Mouse (Mus musculus): Measurements from ENCODE around the gene Magi1. TPM values are rescaled to one million over a fixed set of nuclear protein-coding genes. Genes with fewer than 3 reads are reported as not detected.

The Magi1 gene
- polyA plus RNA-seq, 1 experiment from 2014 or later: 7.0 TPM

GRCm38 (mm10) chr6:93946612-93947011, 337.1 kb downstream of the Magi1 start:
- Histone ChIP-seq H3K4me1 (ENCODE audit: insufficient read depth, low read length) (no peaks in the 10 kb centered on the region), H3K36me3 (ENCODE audit: insufficient read depth, low read length) (no peaks in the 10 kb centered on the region), H3K9me3 (ENCODE audit: low read length) (no peaks in the 10 kb centered on the region), H3K4me2 (replicated peaks; ENCODE audit: low read depth, low read length) (no peak overlapping the region), H3K9ac (replicated peaks; ENCODE audit: low read length) (no peak overlapping the region), H3K4me3 (ENCODE audit: low read length) (no peak overlapping the region), H3K27me3 (ENCODE audit: insufficient read depth, low read length) (no peaks in the 10 kb centered on the region), H3K27ac (ENCODE audit: low read length) (no peak overlapping the region)
- no peak for ATAC-seq (ENCODE audit: low FRiP score, low TSS enrichment)
- WGBS: 83% methylated on average over 2 of the region's 2 CpGs

GRCm38 (mm10) chr6:93936359-93936758, 347.4 kb downstream of the Magi1 start:
- H3K9ac ChIP-seq (replicated peaks; ENCODE audit: low read length): no peak overlapping the region
- H3K4me1 ChIP-seq (ENCODE audit: insufficient read depth, low read length): no peaks in the 10 kb centered on the region
- no peaks in the 10 kb centered on the region for H3K36me3 ChIP-seq (ENCODE audit: insufficient read depth, low read length)
- no peak overlapping the region for H3K4me3 ChIP-seq (ENCODE audit: low read length)
- no peaks in the 10 kb centered on the region for H3K9me3 ChIP-seq (ENCODE audit: low read length)
- no peak for ATAC-seq (ENCODE audit: low FRiP score, low TSS enrichment)
- H3K4me2 ChIP-seq (replicated peaks; ENCODE audit: low read depth, low read length): no peak overlapping the region
- WGBS: 61% methylated on average over 6 of the region's 6 CpGs
- no peaks in the 10 kb centered on the region for H3K27me3 ChIP-seq (ENCODE audit: insufficient read depth, low read length)
- no peak overlapping the region for H3K27ac ChIP-seq (ENCODE audit: low read length)

GRCm38 (mm10) chr6:93935793-93936192, 347.9 kb downstream of the Magi1 start:
- Histone ChIP-seq H3K9me3 (ENCODE audit: low read length) (no peaks in the 10 kb centered on the region), H3K9ac (replicated peaks; ENCODE audit: low read length) (no peak overlapping the region), H3K27me3 (ENCODE audit: insufficient read depth, low read length) (no peaks in the 10 kb centered on the region), H3K4me2 (replicated peaks; ENCODE audit: low read depth, low read length) (no peak overlapping the region), H3K4me1 (ENCODE audit: insufficient read depth, low read length) (no peaks in the 10 kb centered on the region), H3K27ac (ENCODE audit: low read length) (no peak overlapping the region), H3K36me3 (ENCODE audit: insufficient read depth, low read length) (no peaks in the 10 kb centered on the region), H3K4me3 (ENCODE audit: low read length) (no peak overlapping the region)
- 67% methylated on average over 4 of the region's 4 CpGs for WGBS
- no peak for ATAC-seq (ENCODE audit: low FRiP score, low TSS enrichment)

- Histone ChIP-seq H3K4me3 (ENCODE audit: low read length) (no peak overlapping the region), H3K9ac (replicated peaks; ENCODE audit: low read length) (no peak overlapping the region), H3K4me1 (ENCODE audit: insufficient read depth, low read length) (no peaks in the 10 kb centered on the region), H3K27ac (ENCODE audit: low read length) (no peak overlapping the region), H3K4me2 (replicated peaks; ENCODE audit: low read depth, low read length) (no peak overlapping the region), H3K36me3 (ENCODE audit: insufficient read depth, low read length) (no peaks in the 10 kb centered on the region), H3K9me3 (ENCODE audit: low read length) (no peaks in the 10 kb centered on the region), H3K27me3 (ENCODE audit: insufficient read depth, low read length) (no peaks in the 10 kb centered on the region)
- no peak for ATAC-seq (ENCODE audit: low FRiP score, low TSS enrichment)
- 75% methylated on average over 2 of the region's 2 CpGs for WGBS
Measured at GRCm38 (mm10) chr6:93934700-93935099, 349.0 kb downstream of the Magi1 start.

- WGBS: 85% methylated on average over 2 of the region's 2 CpGs
- Histone ChIP-seq H3K36me3 (ENCODE audit: insufficient read depth, low read length) (no peaks in the 10 kb centered on the region), H3K4me1 (ENCODE audit: insufficient read depth, low read length) (0 out of 2 replicates have a peak, but pooled peaks cover 6% of the 10 kb centered on the region), H3K9me3 (ENCODE audit: low read length) (no peaks in the 10 kb centered on the region), H3K4me3 (ENCODE audit: low read length) (no peak overlapping the region), H3K9ac (replicated peaks; ENCODE audit: low read length) (no peak overlapping the region), H3K27ac (ENCODE audit: low read length) (no peak overlapping the region), H3K4me2 (replicated peaks; ENCODE audit: low read depth, low read length) (no peak overlapping the region), H3K27me3 (ENCODE audit: insufficient read depth, low read length) (no peaks in the 10 kb centered on the region)
- no peak for ATAC-seq (ENCODE audit: low FRiP score, low TSS enrichment)
Measured at GRCm38 (mm10) chr6:93924568-93924967, 359.1 kb downstream of the Magi1 start.

- Histone ChIP-seq H3K4me3 (ENCODE audit: low read length) (no peak overlapping the region), H3K36me3 (ENCODE audit: insufficient read depth, low read length) (no peaks in the 10 kb centered on the region), H3K9ac (replicated peaks; ENCODE audit: low read length) (no peak overlapping the region), H3K4me2 (replicated peaks; ENCODE audit: low read depth, low read length) (no peak overlapping the region), H3K9me3 (ENCODE audit: low read length) (no peaks in the 10 kb centered on the region), H3K27me3 (ENCODE audit: insufficient read depth, low read length) (no peaks in the 10 kb centered on the region), H3K4me1 (ENCODE audit: insufficient read depth, low read length) (0 out of 2 replicates have a peak, but pooled peaks cover 6% of the 10 kb centered on the region), H3K27ac (ENCODE audit: low read length) (no peak overlapping the region)
- ATAC-seq (ENCODE audit: low FRiP score, low TSS enrichment): no peak
- WGBS: 72% methylated on average over 3 of the region's 3 CpGs
Measured at GRCm38 (mm10) chr6:93923972-93924371, 359.7 kb downstream of the Magi1 start.

- Histone ChIP-seq H3K27ac (ENCODE audit: low read length) (no peak overlapping the region), H3K9me3 (ENCODE audit: low read length) (no peaks in the 10 kb centered on the region), H3K27me3 (ENCODE audit: insufficient read depth, low read length) (no peaks in the 10 kb centered on the region), H3K9ac (replicated peaks; ENCODE audit: low read length) (no peak overlapping the region), H3K4me2 (replicated peaks; ENCODE audit: low read depth, low read length) (no peak overlapping the region), H3K36me3 (ENCODE audit: insufficient read depth, low read length) (no peaks in the 10 kb centered on the region), H3K4me1 (ENCODE audit: insufficient read depth, low read length) (0 out of 2 replicates have a peak, but pooled peaks cover 6% of the 10 kb centered on the region), H3K4me3 (ENCODE audit: low read length) (no peak overlapping the region)
- WGBS: 69% methylated on average over 5 of the region's 5 CpGs
- no peak for ATAC-seq (ENCODE audit: low FRiP score, low TSS enrichment)
Measured at GRCm38 (mm10) chr6:93923351-93923750, 360.4 kb downstream of the Magi1 start.

- no peak overlapping the region for H3K4me3 ChIP-seq (ENCODE audit: low read length)
- H3K4me2 ChIP-seq (replicated peaks; ENCODE audit: low read depth, low read length): no peak overlapping the region
- no peaks in the 10 kb centered on the region for H3K9me3 ChIP-seq (ENCODE audit: low read length)
- no peaks in the 10 kb centered on the region for H3K27me3 ChIP-seq (ENCODE audit: insufficient read depth, low read length)
- H3K36me3 ChIP-seq (ENCODE audit: insufficient read depth, low read length): no peaks in the 10 kb centered on the region
- 0 out of 2 replicates have a peak, but pooled peaks cover 6% of the 10 kb centered on the region for H3K4me1 ChIP-seq (ENCODE audit: insufficient read depth, low read length)
- ATAC-seq (ENCODE audit: low FRiP score, low TSS enrichment): no peak
- H3K9ac ChIP-seq (replicated peaks; ENCODE audit: low read length): no peak overlapping the region
- 85% methylated on average over 7 of the region's 7 CpGs for WGBS
- H3K27ac ChIP-seq (ENCODE audit: low read length): no peak overlapping the region
Measured at GRCm38 (mm10) chr6:93922931-93923330, 360.8 kb downstream of the Magi1 start.

- WGBS: 5% methylated on average over 22 of the region's 22 CpGs
- H3K9ac ChIP-seq (replicated peaks; ENCODE audit: low read length): peak overlapping the region; percentile 70
- no peaks in the 10 kb centered on the region for H3K9me3 ChIP-seq (ENCODE audit: low read length)
- peak; percentile 57 for ATAC-seq (ENCODE audit: low FRiP score, low TSS enrichment)
- H3K4me3 ChIP-seq (ENCODE audit: low read length): peak overlapping the region; percentile 41
- H3K4me1 ChIP-seq (ENCODE audit: insufficient read depth, low read length): peaks cover 16% of the 10 kb centered on the region
- H3K36me3 ChIP-seq (ENCODE audit: insufficient read depth, low read length): no peaks in the 10 kb centered on the region
- H3K27ac ChIP-seq (ENCODE audit: low read length): peak overlapping the region; percentile 90
- no peaks in the 10 kb centered on the region for H3K27me3 ChIP-seq (ENCODE audit: insufficient read depth, low read length)
- H3K4me2 ChIP-seq (replicated peaks; ENCODE audit: low read depth, low read length): peak overlapping the region; percentile 56
Measured at GRCm38 (mm10) chr6:93913226-93913861, 370.4 kb downstream of the Magi1 start.

GRCm38 (mm10) chr6:93912582-93913225, 371.0 kb downstream of the Magi1 start:
- Histone ChIP-seq H3K27me3 (ENCODE audit: insufficient read depth, low read length) (no peaks in the 10 kb centered on the region), H3K9me3 (ENCODE audit: low read length) (no peaks in the 10 kb centered on the region), H3K4me1 (ENCODE audit: insufficient read depth, low read length) (peaks cover 16% of the 10 kb centered on the region), H3K9ac (replicated peaks; ENCODE audit: low read length) (peak overlapping the region; percentile 70), H3K36me3 (ENCODE audit: insufficient read depth, low read length) (no peaks in the 10 kb centered on the region), H3K27ac (ENCODE audit: low read length) (peak overlapping the region; percentile 90), H3K4me2 (replicated peaks; ENCODE audit: low read depth, low read length) (peak overlapping the region; percentile 56), H3K4me3 (ENCODE audit: low read length) (peak overlapping the region; percentile 41)
- 2% methylated on average over 20 of the region's 20 CpGs for WGBS
- ATAC-seq (ENCODE audit: low FRiP score, low TSS enrichment): peak; percentile 88

All from kidney, embryonic 16.5 days (tissue).